Mouse (Mus musculus): ENCODE measurements around the gene Bahcc1.

Gene Bahcc1

DNA sequence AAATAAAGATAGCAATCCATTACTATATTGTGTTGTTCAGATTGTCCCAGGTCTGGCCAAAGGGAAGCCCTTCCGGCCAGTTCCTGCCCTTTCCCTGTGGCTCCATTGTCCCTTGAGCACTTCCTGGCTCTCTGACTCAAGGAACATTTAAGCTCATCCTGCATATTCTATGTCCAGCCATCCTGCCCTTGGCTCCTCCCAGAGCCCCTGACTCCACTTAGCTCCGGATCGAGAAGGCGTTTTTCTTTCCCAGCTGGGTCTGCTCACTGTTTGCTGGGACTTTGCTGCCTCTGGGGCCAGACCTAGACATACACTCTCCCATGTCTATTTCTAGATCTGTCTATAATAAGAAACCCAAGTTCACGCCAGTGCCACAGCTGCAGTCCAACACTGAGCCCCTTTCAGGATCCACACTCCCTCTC, 26.1 kb upstream of the Bahcc1 start:
- DNase-seq (ENCODE audit: low read depth) = no peak

DNA sequence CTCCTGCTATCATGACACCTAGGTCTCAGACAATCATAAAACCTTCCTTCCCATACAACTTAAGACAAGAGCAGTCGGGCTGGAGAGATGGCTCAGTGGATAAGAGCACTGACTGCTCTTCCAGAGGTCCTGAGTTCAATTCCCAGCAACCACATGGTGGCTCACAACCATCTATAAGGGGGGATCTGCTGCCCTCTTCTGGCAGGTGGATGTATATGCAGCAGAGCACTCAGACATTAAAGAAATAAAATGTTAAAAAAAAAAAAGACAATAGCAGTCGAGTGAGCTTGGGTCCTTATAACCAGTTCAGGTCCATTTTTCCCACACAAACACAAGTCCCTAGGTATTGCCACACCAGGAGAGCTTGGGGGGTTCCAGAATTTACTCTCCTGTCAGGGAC, 23.9 kb upstream of the Bahcc1 start:
- peak; percentile 61 for DNase-seq (ENCODE audit: low read depth)

DNA sequence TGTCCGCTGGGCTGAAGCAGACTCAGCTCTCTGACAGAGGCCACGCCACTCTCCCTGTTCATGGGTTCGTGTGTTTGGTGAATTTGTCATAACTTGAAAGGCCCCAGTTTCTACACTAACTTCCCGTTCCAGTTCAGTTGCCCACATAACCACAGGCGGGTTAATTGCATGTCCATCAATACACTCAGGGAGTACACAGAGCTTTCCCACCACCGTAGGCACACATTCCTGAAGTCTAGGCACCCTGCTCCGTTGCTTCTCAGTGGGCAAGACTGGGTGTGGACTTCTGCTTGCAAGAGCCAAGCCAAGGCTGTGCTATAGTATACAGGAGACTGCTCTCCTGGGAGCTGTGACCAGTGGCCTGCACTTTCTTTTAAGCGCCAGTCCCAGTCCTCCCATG, 23.3 kb upstream of the Bahcc1 start:
- peak; percentile 77 for DNase-seq (ENCODE audit: low read depth)

DNA sequence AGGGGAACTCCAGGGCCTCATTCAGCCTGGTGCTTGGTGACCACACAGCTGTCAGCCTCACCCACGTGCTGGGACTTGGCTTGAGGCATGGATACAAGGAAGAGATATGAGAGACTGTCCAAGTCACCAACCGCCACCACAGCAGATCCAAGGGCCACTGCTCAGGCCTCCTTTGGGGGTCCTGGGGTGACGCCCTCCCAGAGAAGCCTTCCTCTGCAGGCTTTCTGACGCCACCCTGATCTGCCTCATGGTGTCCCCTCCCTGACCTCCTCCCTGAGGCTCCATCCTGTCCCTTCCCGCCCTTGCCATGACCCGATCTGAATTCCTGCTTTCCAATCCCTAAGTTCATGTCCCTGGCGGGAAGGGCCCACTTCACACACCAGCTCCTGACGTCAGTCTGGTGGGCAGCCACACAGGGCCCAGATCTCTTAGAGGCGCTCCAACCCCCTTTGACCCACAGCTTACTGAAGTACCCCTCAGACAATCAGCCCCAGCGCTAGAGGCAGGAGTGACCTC, 17.0 kb upstream of the Bahcc1 start:
- DNase-seq (ENCODE audit: low read depth) = no peak

DNA sequence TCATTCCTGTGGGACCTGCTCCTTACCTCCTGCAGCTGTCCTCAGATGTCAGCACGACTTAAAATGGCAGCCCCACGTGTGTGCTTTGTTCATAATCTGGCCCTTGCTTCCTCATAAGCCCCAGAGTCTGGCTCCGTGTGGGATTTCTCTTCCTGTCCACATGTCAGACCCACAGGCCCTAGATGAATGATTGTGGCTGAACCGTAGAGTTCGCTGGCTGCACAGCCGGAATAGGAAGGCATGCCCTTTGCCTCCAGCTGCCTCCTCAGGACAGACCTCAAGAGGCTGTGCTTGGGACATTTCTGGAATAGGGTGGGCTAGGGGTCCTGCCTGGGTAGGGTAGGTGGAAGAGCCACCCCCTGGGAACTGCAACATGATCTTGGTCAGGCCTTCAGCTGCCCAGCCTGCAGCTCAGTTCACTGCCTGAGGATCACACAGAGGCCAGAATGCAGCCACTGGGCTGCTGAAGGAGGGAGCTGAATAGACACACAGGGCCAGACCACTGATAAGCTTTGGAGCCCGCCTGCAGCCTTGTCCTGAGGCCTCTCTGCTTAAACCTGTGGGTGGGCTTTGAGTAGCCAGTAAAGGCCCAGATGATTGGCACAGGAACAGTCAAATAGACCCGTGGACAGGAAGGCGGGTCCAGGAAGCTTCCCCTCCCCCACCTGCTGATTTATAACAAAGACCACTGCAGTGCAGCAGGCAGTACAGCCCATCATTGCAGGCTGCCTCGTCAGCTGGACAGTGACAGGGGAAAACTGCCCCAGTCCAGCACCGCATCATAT, 16.0 kb upstream of the Bahcc1 start:
- no peak for DNase-seq (ENCODE audit: low read depth)

DNA sequence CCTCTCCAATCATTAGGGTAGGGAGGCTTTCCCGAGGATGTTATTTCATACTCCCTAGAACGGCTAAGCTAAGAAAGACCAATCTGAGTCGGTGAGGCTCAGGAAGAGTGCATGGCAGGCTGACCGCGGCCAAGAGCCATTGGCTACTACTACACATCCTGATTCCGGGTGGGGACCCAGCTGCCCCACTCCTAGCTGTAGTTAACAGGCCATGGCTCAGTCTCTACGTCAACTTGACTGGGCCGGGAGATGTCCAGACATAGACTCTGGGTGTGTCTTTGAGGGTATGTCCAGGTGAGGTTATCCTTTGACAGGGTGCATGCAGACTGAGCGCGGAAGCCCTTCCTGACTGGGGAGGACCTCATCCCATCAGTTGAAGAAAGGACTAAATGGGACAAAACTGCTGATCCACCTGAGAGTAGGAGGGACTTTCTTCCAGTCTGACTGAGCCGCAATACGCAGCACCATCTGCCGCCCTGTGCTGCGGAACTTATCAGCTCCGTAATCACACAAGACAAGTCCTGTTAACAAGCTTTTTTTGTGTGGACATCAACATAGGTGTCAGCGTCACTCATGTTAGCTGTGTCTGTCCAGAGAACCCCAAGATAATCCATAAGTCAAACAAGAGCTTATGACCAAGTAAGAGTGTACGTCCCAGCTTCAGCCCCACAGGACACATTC, 14.4 kb upstream of the Bahcc1 start:
- DNase-seq (ENCODE audit: low read depth) = no peak

DNA sequence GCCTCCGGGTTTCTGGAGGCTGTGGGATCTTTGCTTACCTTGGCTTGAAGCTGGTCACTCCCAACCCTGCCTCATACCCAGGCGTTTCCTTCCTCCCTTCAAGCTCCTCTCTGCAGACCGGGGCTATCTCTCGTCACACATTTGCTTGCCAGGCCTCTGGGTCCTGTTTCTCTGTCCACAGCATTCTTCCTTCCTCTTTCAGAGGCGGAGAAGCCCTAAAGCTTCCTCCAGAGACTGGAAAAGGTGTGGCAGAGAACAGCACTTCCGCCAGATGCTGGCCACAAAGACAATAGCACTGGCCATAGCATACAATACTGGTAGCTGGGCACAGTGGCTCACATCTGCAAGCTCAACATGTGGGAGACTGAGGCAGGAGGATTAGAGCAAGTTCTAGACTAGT, 13.8 kb upstream of the Bahcc1 start:
- peak; percentile 92 for DNase-seq (ENCODE audit: low read depth)

DNA sequence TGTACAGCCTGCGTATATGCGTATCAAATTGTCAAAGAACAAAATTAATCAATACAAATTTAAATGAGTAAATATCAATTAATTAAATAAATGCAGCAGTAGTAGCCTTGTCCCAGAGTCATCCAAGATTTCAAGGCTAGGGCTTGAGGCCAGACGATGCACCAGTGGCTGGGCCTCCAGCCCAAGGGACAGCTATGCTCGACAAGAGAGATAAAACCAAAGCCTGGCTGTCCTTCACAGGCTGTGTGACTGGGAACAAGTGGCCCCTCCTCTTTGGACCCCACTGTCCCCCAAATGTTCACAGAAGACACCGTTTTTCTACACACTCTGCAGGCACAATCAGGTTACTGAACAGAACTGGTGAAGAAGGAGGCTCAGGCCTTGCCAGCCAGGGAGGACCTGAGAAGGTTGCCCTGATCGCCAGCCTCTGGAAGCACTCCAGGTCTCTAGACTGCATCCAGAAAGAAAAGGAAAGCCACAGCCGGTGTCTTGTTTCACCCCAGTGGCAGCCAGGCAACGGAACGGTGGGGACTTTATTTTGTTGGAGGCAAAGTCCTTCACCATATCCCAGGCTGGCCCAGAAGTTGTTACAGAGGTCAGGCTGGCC, 12.7 kb upstream of the Bahcc1 start:
- DNase-seq (ENCODE audit: low read depth) = peak; percentile 72

DNA sequence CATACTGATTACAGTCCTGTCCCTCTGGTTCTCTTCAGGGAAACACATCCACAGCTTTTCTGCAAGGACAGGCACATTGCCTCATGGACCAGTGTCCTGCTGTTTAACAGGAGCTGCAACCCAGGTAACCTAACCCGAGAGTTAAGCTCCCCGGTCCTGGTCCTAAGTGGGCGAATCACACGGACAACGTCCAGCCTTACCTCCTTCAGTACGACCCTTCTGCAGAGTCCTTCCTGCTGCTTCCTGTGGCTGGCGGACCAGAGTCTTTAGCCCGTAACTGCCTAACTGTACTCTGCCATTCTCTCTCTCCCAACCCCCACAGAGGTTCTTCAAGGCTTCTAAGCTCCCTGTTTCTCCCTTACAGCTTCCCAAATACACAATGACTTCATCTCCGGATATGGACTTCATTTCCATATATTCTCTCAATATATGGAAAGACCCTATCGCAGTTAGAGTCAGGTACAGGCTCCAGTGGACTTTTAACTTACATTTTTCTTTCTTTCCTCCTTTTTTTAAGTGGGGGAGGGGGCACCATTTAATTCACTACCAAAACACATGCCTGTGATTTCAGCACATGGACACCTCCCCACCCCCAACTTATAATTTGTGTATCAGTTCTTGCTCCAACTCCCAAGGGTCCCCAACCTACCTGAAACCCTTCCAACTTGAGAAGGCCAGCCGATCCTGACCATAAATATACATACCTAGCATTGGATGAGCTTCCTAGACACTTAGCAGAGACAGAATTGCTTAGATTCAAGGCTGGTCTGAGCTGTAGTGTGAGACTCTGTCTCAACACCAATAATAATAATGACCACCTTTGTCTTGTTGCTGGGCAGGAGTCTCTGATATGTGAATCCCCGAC, 11.6 kb upstream of the Bahcc1 start:
- no peak for DNase-seq (ENCODE audit: low read depth)

DNA sequence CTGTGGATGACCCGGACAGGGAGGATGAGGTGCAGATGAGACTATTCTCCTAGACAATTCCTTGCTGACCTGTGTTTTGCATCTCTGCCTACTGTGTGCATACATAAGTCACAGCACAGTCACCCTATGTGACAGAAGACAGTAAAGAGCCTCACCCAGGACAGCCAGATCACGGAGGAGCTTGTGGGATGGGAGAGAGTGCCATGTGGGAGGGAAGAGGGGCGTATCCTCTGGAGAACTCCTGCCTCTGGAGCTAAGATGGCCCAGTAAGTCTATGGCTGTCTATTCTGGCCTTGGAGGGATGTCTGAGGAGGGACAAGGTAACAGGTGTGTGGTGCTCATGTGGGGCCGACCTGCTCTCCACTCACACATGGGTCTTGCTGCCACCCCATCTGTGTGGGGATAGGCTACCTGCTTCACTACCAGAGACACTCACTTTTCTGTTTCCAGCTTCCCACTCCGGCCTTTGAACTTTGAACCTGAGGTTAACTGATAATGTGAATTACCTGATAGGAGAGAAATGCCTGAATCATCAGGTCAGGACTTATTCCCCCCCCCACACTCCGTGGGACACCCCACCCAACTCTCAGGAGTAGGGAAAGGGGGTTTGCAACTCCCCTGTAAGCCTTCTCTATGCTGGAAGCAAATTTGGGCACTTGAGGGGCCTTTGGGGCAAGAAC, 10.2 kb upstream of the Bahcc1 start:
- no peak for DNase-seq (ENCODE audit: low read depth)

DNA sequence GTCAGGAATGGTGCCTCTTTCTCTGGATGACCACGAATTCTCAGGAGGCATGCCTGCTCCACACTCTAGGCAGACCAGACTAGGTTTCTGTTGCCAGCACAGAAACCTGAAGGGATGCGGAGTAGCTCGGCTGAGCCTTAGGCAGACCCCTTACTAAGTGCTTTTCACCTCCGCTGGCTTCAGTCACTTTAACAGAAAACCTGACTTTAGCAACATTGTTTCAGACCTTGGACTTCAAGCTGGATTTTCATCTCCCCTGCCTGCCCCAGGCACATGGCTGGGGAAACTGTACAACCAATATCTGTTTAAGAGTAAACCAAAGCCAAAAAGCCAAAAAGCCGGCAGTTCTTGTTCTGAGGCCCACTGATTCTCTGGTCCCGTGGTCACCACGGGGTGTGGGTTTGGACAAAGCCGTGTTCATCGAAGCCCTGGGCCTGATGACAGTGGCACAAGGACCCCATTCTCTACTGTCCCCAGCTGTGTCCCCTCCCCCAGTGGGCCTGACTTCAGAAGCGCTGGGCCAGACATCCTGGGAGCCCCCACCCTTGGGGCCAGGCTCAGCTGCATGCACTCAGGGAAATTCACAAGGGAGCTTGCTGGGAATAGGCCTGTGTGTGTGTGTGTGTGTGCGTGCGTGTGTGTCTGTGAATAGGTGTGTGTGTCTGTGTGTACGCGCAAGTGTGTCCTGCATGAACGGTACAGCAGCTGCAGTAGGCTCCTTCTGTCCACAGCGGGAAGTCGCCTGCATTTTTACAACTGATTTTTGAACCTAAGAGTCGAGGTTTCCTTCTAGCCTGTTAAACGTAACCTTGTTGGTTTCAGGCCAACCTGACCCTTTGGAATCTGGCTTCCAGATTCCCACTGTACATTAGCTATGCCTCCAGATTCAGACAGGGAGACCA, 8.9 kb upstream of the Bahcc1 start:
- DNase-seq (ENCODE audit: low read depth) = no peak

DNA sequence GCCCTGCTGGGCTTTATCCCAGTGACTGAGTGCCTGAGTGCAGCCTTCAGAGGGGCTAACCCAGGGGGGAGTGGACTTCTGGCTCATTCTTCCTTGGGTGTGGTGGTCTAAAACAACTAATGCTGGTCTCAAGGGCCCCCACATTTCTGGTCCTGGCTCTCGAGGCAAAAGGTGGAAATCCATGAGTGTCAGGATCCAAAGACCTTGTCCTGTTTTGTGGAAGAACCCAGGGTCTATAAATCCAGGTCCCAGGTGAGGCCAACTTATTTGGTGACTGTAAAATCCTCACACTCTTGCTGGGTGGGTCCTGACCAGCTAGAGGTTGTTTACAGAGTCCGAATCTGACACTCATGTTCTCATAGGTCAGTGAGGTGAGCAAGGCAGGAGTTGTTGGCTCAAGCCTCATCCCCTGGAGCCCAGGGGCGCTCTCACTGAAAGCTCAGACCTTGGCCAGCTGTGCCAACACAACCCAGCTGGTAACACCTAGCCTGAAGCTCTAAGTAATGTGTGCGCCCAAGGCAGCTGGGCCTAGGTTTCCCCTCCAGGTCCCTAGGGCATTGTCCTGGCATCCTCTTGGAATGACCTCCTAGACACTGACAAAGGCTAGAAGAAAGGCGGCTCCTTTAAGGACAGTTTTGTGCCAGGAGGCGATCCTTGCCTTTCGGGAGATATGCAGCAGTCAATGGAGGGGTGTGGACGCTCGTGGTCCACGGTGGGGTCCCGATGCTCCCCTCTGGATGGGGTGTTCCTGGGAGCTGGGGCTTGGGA, 8.1 kb upstream of the Bahcc1 start:
- DNase-seq (ENCODE audit: low read depth) = no peak

DNA sequence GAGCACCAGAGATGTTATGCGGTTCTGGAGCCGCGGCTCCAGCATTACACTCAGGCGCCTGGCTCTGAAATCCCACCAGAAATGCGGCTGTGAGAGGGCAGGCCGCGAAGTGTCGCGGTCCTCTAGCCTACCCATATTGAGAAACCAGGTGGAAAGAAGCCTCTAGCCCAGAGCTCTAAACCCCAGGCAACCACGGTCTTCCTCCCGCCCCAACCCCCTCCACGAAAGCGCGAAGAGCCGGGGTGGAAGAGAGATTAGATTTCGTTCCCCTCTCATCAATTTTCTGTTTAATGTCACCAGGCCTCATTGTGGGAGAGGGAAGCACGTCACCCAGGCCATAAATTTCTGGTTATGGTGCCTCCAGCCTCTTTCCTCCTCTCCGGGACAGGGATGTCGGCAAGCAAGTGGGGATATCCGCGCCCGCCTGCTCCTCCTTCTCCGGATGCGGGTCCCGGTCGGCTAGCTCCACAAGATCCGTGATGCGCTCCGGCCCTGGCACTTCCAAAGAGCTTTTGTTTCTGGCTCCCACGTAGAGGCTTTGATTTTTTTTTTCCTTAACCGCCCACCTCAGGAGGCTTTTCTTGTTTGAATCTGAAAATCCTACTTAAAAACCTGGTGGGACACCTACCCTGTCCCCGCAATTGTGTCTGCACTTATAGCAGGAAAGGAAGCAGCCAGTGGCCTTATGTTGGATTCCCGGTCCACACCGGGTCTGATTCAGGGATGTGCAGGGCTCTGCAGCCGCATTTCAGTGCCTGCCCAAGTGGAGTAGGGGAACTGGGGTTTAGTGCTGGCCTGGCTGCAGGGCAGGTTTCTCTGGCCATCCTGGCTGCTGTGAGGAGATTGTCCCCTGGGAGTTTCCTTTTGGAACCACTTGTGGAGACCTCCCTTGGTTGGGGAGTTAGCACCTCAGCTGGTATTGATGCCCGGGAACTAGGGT, 7.2 kb upstream of the Bahcc1 start:
- peak; percentile 48 for DNase-seq (ENCODE audit: low read depth)

DNA sequence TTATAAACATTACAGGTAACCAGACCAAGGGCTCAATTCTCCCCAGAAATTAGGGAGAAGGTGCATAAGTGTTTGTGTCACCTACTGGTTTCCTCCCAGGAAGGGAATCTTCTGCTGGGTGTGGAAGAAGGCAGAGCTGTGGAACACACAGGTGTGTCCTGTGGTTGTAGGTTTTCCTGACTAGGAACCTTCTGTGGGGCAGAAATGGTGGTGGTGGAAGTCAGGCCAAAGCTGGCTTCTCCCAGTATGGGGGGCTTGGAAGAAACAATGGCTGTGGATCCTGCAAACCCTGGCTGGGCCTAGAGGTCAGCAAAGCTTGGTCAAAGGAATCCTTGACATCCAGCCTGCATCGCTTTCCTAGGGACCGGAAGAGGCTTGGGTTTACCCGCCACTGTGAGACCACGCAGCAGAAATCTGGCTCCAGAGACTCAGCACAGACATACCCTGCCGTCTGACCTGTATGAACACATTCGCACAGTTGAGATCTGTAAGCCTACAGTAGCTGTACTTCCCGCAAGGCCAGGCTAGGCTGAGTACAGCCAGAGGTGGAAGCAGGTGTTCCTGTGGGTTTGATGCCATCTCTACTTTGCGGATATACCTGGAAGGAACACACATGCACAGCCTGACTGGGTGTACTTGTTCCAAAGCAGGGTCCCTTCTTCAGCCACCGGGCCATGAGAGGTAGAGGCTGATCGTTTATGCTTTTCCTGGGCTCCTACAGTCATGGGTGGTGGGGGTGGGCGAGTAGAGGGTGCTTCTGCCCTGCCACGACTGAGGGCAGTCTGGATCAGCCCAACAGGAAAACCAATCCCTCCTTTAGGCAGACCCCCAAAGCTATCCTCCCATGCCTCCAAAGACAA, 6.1 kb upstream of the Bahcc1 start:
- DNase-seq (ENCODE audit: low read depth) = no peak

DNA sequence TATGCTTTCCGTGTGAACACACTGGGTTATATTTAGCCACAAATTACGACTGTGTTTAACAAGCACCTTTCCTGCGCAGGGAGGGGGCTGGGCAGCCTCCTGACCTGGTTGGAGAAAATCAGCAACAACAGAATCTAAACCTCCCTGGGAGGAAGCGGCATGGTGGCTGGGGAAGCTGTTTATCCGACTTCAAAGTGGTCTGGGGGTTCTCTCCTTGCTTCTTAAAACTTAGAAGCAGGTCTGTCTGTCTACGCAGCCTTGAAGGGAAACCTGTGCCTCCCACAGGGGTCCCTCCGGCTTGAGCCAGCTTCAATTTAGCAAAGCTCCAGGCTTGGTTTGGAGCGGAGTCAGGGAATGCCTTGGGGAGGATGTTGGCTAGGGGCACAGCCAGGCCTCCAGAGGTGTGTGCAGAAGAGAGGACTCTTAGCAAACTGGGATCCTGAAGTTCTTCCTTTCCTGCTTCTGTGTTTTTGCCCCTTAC, 5.1 kb upstream of the Bahcc1 start:
- no peak for DNase-seq (ENCODE audit: low read depth)

DNA sequence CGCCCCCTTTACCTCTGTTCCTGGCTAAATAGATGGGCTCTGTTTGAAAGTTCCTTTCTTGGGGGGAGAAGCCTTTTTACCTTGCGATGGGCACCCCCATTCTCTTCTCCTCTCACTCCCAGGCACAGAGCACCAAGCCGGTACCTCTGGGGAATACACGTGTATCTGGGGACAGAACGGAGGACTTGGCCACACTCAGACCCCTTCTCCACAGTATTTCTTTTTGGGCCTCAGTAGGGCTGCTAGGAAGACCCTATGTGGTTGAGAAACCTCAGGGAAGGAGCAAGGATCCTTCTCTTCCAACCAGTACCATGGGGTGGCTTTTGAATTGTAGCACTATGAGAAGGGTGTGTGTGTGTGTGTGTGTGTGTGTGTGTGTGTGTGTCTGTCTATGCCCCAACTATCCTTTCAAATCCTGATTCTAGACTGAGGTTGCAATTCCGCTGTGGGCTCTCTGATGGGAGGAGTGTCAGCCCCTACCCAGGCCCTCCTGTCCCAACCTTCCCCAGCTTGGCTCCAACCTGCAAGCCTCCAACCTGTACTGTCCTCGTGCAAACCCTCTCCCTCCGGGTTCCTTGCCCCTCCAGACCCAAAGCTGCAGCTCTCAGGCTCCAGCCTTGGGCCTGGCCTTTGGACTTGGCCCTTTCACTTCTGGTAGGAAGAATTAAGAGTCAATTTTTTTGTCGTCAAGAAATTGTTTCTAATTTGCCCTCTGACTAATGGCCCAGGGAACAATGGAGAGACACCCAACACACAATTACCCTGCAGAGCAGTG, 4.4 kb upstream of the Bahcc1 start:
- DNase-seq (ENCODE audit: low read depth) = no peak

All from 416B (cell line).